Mouse (Mus musculus) cerebellum, postnatal 10 days (tissue): Measurements from ENCODE around the gene Usp4.

Source experiments
- DNase-seq, 2 experiments: peaks; one replicate each; pipeline ENCODE4 v3.0.0; 2021; ENCODE audit warnings: mixed read lengths in 2 of 2

The Usp4 gene

GRCm38 (mm10) chr9:108342301-108342831, 5.3 kb upstream of the Usp4 start:
- no peak for DNase-seq

GRCm38 (mm10) chr9:108343331-108343730, 4.3 kb upstream of the Usp4 start:
- no peak for DNase-seq

DNA sequence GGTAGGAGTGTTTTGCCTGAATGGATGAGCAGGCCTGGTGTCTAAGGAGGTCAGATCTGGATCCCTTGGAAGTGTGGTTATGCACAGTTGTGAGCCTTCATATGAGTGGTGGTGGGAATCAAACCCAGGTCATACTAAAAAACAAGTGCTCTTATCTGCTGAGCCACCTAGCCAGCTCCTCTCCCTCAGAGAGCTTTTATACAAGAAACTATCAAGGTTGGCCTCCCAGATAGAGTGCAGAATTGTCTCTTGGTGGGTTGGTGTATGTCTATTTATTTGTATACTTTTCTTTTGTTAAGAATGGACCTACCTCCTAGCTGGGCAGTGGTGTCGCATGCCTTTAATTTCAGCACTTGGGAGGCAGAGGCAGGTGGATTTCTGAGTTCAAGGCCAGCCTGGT, 3.8 kb upstream of the Usp4 start:
- no peak for DNase-seq

DNA sequence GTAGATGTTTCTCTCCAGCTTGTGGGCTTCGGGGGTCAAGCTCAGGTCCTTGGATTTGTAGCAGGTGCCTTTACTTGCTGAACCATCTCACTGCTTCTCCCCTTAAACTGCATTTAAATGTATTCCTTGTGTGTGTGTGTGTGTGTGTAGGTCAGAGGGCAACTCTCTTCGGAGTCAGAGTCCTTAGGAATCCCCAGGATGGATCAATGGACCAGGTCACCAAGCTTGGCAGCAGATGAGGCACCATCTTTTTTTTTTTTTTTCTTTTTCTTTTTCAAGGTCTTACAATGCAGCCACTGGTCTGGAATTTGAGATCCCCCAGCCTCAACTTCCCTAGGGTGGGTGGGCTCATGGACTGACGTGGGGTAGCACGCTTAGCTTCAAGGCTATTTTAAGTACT, 3.2 kb upstream of the Usp4 start:
- no peak for DNase-seq

GRCm38 (mm10) chr9:108347024-108347423, 629 bp upstream of the Usp4 start:
- no peak for DNase-seq

DNA sequence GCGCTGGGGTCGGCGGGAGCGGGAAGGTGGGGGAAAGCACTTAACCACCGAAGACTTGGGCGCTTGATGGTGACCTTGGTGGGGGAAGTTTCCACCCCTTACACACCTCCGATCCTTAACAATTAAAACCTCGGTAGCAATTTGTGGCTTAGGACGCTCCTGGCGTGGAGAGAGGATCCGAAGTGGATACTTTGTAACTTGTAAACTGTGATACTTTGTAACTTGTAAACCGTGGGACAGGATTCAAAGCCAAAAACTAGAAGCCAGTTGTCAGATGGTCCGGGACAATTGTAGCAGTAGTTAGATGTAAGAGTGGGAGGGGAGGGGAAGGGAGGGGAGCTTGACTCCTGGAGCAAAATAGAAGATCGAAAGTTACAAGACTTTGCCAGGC, 632 bp downstream of the Usp4 start:
- DNase-seq: no peak

GRCm38 (mm10) chr9:108349727-108350126, 2.1 kb downstream of the Usp4 start:
- no peak for DNase-seq

- DNase-seq: no peak
Observed at GRCm38 (mm10) chr9:108378234-108378633, 30.6 kb downstream of the Usp4 start.

DNA sequence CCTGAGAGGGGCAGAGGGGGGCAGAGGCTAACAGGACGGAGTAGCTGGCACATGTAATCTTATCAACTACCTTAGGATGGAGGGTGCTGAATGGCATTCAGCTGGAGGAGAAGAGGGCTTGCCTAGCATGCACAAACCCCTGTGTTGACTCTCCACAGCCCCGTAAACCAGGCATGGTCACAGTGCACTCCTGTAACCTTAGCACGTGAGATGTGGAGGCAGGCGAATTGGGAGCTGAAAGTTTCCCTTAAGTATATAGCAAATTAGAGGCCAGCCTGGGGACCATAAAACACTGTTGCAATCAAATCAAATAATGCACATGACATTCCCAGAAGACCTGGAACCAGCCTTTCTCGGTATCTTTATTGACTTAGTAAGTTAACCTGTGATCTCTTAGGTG, 31.1 kb downstream of the Usp4 start:
- DNase-seq: no peak

DNA sequence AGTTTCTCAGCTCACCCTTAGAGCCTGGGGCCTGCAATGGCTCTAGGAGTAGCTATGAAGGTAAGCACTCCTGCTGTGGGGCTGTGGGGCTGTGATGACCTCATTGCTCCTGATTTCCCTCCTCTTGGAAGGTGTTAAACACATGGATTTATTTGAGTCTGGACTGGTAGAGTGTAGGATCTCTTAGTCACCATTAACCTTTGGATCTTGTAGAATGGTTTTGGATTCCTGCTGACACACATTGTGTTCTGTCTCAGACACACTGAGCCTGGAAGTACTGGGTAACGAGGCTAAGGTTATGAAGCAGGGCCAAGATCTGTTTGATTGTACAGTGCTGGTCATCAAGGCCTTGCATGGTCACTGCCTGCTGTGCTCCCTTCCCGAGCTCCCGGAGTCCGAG, 31.6 kb downstream of the Usp4 start:
- DNase-seq: no peak

- no peak for DNase-seq
Observed at GRCm38 (mm10) chr9:108381382-108381781, 33.7 kb downstream of the Usp4 start.

- no peak for DNase-seq
Observed at GRCm38 (mm10) chr9:108385006-108385405, 37.4 kb downstream of the Usp4 start.

DNA sequence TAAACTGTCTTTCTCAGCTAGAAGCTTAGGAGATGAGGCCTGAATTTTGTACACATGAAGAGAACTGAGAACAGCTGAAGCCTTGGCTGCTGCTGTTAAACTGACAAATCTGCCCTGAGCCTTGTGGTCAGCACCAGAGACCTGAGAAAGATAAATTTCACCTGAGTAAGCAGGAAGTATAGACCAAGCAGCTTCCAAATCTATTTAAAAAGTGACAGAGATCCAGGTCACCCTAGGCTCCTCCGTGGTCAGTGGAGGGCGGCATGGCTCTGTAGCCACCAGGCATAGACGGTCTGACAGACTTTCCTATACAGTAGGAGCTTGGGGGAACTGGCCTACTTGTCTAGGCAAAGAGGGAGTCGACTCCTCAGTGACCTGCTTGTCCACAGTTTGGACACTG, 39.2 kb downstream of the Usp4 start:
- no peak for DNase-seq

DNA sequence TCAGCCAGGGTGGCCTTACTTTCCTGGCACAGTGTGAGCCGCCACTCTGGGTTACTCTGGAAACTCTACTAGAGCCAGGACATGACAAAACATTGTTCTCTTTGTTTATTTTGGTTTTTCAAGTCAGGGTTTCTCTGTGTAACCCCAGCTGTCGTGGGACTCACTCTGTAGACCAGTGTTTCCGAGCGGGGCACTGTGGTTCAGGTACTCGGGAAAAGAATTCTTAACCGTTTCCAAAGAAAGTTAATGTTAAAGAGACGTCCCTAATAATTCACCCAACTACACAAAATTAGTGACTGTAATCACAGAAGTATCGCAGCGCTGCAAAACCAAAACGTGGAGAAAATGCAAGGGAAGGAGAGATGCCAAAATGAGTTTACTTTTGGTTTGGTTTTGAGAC, 40.9 kb downstream of the Usp4 start:
- DNase-seq: no peak

GRCm38 (mm10) chr9:108389220-108389619, 41.6 kb downstream of the Usp4 start:
- DNase-seq: no peak

- no peak for DNase-seq
Observed at GRCm38 (mm10) chr9:108392676-108393075, 45.0 kb downstream of the Usp4 start, which contains the start of gene 1700102P08Rik. 1700102P08Rik (plus strand) TSS chr9:108392805.

DNA sequence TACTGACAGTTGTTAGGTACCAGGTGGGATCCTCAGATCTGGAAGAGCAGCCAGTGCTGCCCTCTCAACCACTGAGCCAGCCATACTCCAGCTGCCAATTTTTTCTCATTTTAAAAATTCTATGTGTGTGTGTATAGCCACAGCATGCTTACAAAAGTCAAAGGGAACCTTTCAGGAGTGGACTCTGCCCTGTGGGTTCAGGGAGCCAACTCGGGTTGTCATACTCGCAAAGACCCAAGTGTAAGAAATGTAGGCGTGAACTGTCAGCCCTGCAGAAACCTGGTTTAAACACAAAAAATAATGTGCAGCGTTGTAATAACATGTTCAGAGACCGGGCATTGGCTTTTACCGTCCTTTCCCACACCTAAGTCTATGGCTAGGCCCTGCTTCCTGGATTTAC, 46.5 kb downstream of the Usp4 start:
- DNase-seq: no peak

DNA sequence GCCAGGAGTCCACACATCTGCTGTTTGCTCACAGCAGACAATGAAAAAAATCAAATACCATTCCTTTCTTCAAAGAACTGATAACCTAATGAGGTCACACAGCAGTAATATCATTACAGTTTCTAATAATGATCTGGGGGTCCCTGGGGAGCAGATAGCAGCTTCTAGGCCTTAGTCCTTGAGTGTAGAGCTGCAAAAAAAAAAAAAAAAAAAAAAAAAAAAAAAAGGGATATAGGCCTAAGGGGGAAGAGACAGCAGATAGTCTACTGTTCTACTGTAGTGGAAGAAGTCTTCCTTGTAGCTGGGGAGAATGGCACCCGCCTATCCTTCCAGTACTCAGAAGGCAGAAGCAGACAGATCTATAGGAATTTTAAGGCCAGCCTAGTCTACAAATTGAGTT, 47.8 kb downstream of the Usp4 start:
- DNase-seq: no peak

GRCm38 (mm10) chr9:108398324-108398723, 50.7 kb downstream of the Usp4 start:
- DNase-seq: peak; percentile 76 to 81

GRCm38 (mm10) chr9:108401186-108401960, 53.7 kb downstream of the Usp4 start:
- peak; percentile 67 to 72 for DNase-seq

GRCm38 (mm10) chr9:108403081-108403480, 55.4 kb downstream of the Usp4 start:
- DNase-seq: no peak

DNA sequence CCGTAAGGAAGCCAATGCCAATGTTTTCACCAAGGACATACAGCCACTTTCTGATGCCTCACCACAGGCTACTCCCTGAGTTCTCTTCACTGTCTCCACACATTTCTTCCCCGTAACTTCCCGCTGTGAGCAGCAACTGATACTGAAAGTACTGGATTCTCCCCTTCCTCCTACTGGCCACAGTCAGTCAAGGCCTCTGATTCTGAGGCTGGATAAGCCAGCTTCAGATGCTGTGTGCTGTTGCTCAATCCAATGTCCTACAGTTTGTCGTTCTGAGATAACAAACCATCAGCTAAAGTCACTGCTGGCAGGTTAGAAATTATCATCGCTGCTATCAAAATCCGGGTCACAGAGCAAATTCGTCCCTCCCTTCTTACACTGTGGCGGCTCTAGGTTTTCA, 56.8 kb downstream of the Usp4 start:
- DNase-seq: no peak

GRCm38 (mm10) chr9:108409535-108409934, 61.9 kb downstream of the Usp4 start:
- no peak for DNase-seq

- DNase-seq: no peak
Observed at GRCm38 (mm10) chr9:108411381-108411942, 63.8 kb downstream of the Usp4 start.

DNA sequence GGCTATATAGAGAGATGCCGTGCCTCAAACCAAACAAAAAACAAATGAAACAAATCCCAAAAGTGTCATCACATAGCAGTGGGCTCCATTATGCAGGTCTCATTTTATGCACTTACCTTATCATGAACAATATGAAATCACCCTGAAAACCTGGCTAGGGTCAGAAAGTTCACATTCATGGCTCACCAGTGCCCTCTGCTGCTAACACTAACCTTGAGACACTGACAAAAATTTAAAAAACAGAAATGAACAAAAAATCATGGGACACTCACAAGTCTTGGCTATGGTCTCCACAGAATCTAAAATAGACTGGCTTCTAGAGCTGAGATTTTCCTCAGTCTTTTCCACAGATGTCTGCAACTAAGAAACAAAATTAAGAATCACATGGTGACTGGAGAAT, 64.6 kb downstream of the Usp4 start:
- peak; percentile 49 for DNase-seq
